Mouse (Mus musculus): ENCODE measurements around the gene Npdc1. TPM values are rescaled to one million over a fixed set of nuclear protein-coding genes. Genes with fewer than 3 reads are reported as not detected.

The Npdc1 gene
- total RNA-seq, 2 experiments from 2014 or later, result 478 to 490 TPM

DNA sequence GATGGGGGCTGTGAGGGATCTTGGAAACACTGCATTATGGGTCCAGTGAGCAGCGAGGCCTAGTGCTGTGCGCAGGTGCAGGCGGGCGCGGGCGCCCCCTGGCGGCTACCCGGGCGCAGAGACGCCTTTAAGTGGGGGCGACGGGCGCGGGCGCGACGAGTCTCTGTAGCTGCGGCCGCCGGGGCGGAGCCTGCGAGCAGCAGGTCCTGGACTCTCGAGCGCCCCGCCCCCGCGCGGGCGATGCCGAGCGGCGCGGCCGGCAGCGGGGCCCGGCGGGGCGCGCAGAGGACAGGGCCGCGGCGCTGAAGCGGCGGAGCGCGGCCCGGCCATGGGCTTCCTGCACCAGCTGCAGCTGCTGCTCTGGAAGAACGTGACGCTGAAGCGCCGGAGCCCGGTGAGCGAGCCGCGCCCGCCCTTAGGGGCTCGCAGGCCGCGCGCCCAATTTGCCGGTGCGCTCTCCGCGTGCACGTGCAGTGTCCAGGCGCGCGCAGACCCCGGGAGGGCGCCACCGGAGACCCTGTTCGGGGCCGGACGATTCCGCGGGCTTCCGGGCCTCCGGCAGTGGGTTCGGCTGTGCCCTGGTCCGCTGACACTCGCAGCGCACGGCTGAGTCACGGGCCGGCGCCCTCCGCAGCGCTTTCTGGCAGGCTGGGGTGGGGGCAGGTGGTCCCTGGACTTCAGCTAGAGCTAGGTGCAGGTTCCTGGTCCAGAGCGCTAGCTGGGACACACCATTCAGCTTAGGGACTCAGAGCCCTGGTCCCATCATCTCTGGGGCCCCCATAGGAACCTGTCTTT, 29.5 kb downstream of the Npdc1 start, which contains the start of gene Abca2:
Gene Abca2 (plus strand): TSS at position 262 of the 795 bp plus-strand sequence.
- DNase-seq, result peak; percentile 97
- intact Hi-C loops (cut with DNase I), result no loop called here

DNA sequence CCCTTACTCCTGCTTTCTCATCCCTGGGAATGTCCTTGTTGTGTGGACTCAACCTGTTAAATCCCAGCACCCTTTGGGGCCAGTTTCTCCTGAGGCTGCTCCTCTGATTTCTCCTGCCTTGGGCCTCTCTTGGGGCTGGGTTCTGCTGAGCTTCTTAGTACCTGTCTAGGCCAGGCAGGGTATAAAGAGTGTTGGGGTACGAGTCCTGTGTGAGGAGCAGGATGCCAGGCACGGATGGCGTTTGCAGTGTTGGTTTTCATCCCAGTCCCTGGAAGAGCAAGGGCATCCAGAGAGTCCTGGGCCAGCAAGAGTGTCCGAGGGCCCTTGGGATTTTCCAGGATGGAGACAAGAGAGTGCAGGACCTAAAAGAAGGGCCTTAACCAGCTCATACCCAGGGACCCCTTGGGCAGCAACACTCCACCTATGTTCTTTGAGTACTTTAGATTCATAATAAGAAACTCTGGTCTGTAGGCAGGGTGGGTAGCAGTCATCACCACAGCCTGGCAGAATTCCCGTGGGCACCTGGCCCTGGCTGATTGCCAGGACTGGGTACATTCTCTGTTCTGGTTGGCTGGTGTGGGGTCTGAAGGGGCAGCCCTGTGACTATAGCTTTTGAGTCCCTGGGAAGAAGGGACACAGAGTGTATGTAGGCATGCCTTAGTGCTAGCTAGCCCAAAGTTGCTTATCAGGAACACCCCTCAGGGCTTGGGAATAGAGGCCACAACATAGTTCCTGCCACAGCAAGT, 30.5 kb downstream of the Npdc1 start:
- intact Hi-C loops (cut with DNase I), result no loop called here
- peak; percentile 45 for DNase-seq

- DNase-seq, result no peak
Observed at GRCm38 (mm10) chr2:25430395-25431233, 31.5 kb downstream of the Npdc1 start.

DNA sequence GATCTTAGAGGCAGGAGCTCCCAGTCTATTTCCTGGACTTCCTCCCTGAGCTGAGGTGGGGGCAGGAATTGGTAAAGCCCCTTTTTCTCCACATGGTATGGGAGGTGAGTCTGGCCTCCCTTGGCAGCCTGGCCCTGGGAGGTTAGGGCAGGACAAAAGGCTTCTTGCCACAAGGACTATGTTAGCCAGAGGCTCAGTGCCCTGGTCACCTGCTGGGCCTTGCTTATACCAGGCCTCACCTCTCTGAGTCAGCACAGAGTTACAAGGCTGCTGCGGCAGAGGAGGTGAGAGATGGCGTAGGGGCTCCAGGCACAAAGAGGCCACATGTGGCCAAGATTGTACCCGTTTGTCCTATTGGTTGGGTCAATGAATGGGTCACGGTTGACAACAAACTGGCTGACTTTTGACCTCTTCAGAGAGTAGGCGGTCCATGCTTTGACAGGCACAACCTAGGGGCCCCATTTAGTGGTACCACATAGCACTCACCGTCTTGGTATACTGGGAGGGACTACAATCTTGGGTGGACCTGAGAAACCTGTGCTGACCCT, 32.2 kb downstream of the Npdc1 start:
- intact Hi-C loops (cut with DNase I), result no loop called here
- DNase-seq, result no peak

More at GRCm38 (mm10) chr2:25430395-25431233, 31.5 kb downstream of the Npdc1 start:
- intact Hi-C loops (cut with DNase I), result no loop called here

- DNase-seq, result no peak
- intact Hi-C loops (cut with DNase I), result no loop called here
Observed at GRCm38 (mm10) chr2:25432326-25433098, 33.4 kb downstream of the Npdc1 start.

- intact Hi-C loops (cut with DNase I), result no loop called here
Observed at GRCm38 (mm10) chr2:25433101-25433500, 34.0 kb downstream of the Npdc1 start.

GRCm38 (mm10) chr2:25434292-25434691, 35.1 kb downstream of the Npdc1 start:
- DNase-seq, result no peak
- intact Hi-C loops (cut with DNase I), result no loop called here

More at GRCm38 (mm10) chr2:25433101-25433500, 34.0 kb downstream of the Npdc1 start:
- no peak for DNase-seq

GRCm38 (mm10) chr2:25436286-25436820, 37.2 kb downstream of the Npdc1 start:
- no peak for DNase-seq
- intact Hi-C loops (cut with DNase I), result no loop called here

DNA sequence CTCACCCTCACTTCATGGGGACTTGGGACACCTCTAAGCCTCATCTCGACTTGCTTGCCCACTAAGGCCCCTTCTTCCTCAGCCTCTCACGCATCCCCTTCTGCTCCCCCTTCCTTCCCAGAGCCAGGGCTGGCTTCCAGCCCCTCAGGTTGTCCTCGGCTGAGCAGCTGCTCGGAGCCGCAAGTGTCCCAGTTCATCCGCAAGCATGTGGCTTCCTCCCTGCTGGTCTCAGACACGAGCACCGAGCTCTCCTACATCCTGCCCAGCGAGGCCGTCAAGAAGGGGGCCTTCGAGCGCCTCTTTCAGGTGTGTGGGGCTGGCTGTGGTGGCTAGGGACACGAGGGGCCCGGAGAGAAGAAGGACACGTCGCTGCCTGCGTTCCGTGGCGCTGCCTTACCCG, 41.9 kb downstream of the Npdc1 start:
- DNase-seq, result no peak

DNA sequence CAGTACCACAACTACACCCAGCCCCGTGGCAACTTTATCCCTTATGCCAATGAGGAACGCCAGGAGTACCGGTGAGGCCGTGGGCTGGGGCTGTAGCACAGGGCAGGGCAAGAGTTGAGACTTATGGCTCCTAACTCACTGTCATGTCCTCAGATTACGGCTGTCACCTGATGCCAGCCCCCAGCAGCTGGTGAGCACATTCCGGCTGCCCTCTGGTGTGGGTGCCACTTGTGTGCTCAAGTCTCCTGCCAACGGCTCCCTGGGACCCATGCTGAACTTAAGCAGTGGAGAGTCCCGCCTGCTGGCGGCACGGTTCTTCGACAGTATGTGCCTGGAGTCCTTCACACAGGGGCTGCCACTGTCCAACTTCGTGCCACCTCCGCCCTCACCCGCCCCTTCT, 43.5 kb downstream of the Npdc1 start:
- no peak for DNase-seq
- intact Hi-C loops (cut with DNase I), result no loop called here

More for the DNA sequence above, 41.9 kb downstream of the Npdc1 start:
- intact Hi-C loops (cut with DNase I), result no loop called here

- intact Hi-C loops (cut with DNase I), result no loop called here
- no peak for DNase-seq
Observed at GRCm38 (mm10) chr2:25450853-25451647, 51.9 kb downstream of the Npdc1 start.

DNA sequence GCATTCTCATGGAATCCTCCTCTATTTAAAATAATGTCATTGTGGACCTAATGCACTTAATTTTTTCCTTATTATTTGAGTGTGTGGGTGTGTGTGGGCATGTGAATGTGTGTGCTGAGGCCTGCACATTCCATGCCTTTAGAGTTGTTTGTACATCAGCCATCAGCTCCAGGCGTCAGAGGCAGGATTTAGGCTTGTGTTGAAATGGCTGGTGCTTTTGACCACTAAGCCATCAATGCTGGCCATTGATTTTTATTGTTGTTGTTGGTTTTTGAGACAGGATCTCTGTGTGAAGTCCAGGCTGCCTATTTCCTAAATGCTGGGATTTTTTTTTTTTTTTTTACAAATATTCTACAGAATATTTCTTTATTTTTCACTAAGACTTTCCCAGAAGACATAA, 53.8 kb downstream of the Npdc1 start:
- DNase-seq, result no peak
- intact Hi-C loops (cut with DNase I), result no loop called here

DNA sequence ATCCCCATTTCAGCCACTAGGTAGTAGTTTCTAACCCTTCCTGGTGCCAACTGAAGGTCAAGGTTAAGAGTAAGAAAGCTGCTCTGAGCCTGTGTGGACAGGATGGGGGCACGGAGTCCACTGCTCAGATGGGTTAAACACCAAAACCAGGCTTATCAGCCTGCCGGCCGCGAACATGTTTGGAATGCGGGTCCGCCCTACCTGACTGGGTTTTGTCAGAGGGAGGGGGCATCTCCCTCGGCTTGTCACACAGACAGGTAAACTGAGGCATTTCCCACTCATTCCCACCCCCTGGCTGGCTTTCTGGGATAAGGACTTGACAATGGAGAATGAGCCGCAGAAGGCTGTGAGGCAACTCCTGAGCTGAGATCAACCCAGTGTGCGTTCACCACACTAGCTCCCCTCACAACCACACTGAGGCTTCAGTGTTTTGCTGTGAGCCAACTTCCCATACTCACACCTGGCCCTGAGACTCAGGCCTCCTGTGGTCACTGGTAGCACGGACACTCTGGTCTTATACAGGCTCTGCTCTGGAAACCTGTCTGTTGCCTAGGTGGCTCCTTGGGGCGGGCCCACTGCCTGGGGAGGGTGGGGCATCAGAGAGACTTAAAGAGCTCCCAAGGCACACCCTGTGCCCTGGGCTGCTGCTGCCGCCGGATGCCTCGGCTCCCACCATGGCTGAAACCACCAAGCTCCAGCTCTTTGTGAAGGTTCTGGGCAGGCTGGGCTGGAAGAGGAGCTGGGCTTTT, 57.2 kb downstream of the Npdc1 start, which contains the start of gene Clic3:
Gene Clic3 (plus strand): TSS at position 634 of the 749 bp plus-strand sequence.
- intact Hi-C loops (cut with DNase I), result no loop called here
- no peak for DNase-seq

DNA sequence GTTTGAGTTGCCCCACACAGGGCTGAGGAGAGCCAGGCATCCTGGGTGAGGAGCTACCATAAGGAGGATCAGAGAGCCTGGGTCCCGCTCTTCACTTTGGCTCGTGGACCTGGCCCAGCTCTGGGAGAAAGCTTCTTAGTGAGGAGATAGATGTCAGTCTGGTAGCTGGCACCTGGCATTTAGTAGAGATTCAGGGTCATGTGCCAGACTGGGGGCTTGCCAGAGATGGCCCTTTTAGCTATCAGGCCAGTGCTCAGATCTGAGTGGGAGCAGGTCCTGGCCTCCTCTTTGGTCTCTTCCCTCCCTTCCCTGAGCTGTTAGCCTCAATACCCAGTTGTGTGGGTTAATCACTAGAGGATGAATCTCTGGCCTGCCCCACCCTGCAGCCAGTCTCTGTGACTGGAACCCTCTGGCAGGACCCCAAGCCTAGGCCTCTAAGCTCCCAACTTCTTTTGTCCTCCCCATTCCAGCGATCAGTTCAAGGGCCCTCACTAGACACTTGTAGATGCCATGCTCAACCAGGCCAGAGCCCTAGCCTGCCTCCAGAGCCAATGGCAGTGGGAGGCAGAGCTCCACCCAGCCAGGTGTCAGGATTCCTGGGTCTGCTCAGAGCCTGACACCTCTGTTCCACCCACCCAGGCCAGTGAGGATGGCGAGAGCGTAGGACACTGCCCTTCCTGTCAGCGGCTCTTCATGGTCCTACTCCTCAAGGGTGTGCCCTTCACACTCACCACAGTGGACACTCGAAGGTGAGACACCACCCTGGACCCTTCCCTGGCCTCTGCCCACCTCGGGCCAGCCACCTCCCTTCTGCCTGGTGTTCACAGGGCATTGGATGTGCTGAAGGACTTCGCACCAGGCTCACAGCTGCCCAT, 58.1 kb downstream of the Npdc1 start:
- intact Hi-C loops (cut with DNase I), result no loop called here

GRCm38 (mm10) chr2:25458911-25459310, 59.8 kb downstream of the Npdc1 start:
- peak; percentile 51 for DNase-seq
- intact Hi-C loops (cut with DNase I), result no loop called here

More for the DNA sequence above, 58.1 kb downstream of the Npdc1 start:
- DNase-seq, result no peak

Data from left cerebral cortex, postnatal 4 days (tissue).